Mouse (Mus musculus) spleen, adult 2 months (tissue): Measurements from ENCODE around the gene Tmx4.

Experiments
- CTCF ChIP-seq: fragments of 200-500 bp; IDR thresholded peaks from 2 replicates; pipeline ENCODE4 v1.5.1; 2011; ENCODE audit warnings: mild to moderate bottlenecking, inconsistent platforms; ENCODE audit not compliant: insufficient read depth, insufficient read length, insufficient replicate concordance; ENCODE audit errors: extremely low read depth
- POLR2A ChIP-seq: fragments of 200-500 bp; IDR thresholded peaks from 2 replicates; pipeline ENCODE4 v1.6.1; 2011; ENCODE audit warnings: low read depth, low read length, inconsistent platforms

GRCm38 (mm10) chr2:134585243-134585642 lies 58.7 kb downstream of the Tmx4 start:
- TF ChIP-seq POLR2A = no peak
- no peak for TF ChIP-seq CTCF
